Comparison of ENCODE assay signal across 8 mouse cellular contexts in the genomic region with DNA sequence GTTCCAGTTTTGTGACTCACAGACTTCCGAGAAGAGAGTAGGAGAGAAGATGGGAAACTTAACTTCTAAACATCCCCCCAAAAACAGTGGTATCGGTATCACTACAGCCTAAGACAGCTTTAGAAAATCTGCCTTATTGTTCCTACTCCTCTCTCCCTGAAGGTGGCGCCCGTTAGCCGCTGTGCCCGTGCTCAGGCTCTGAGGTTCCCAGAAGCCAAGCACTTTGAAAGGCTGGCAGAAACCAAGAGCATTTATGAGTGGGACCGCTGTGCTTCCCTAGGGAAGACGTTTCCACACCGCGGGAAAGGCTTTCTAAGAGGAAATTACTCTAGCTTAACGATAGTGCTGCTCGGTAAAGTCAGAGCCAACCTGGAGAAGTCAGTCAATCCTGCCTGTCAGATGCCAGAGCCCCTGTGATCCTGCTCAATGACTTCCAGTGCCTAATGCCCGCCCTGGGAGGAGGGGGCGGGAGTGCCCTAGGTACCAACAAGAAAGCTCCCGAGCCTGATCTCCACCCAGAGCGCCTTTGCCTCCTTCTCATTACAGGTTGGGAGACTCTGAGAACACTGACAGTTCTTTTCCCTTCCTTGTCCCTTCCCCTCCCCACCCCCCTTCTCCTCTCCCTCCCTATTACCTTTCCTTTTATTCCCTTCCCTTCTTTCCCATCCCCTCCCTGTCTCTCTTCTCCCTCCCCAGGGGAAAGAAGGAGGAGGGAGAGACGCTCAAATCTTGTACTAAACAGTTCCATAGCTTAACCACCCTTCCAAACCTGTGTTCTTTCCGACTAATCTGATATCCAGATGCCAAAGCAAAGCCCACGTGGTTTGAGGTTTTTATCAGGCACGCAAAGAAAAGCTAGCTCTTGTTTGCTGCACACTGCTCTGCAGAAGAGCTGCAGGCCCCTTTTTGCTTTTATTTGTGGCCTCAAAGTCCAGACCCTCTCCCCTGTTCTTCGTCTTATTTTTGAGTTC.
A peak's percentile ranks its signal among the peaks of the same experiment; 100 is the strongest.
DNase-seq lines count a peak whose midpoint lies in the region; ATAC-seq and TF ChIP-seq lines count a peak whose summit lies in the region.

No protein-coding gene starts in this region.

- peak overlapping the region; percentile 62 for H3K27ac ChIP-seq in forebrain, embryonic 10.5 days
- H3K27ac ChIP-seq in heart, embryonic 12.5 days (ENCODE audit: poor library complexity, severe bottlenecking) = no peak overlapping the region
- no peak overlapping the region for H3K27ac ChIP-seq in kidney, embryonic 15.5 days
- H3K27ac ChIP-seq in limb, embryonic 13.5 days = no peak overlapping the region; the same call in 1 of the 2 replicates

- H3K27me3 ChIP-seq in forebrain, embryonic 10.5 days (ENCODE audit: poor library complexity, severe bottlenecking) = peaks cover 35% of the 10 kb centered on the region
- peaks cover 11% of the 10 kb centered on the region; the same call in 1 of the 2 replicates for H3K27me3 ChIP-seq in heart, embryonic 12.5 days (replicated peaks)
- peaks cover 11% of the 10 kb centered on the region for H3K27me3 ChIP-seq in kidney, embryonic 15.5 days
- H3K27me3 ChIP-seq in limb, embryonic 13.5 days = peaks cover 8% of the 10 kb centered on the region
- no peaks in the 10 kb centered on the region for H3K27me3 ChIP-seq in myocyte (ENCODE audit: control insufficient read depth, insufficient read depth, insufficient read length)

- no peak overlapping the region for H3ac ChIP-seq in myocyte (ENCODE audit: control insufficient read depth, insufficient read length)

- 6% methylated on average over 21 of the region's 21 CpGs for WGBS in forebrain, embryonic 10.5 days
- 6% methylated on average over 21 of the region's 21 CpGs for WGBS in heart, embryonic 12.5 days
- 5% methylated on average over 21 of the region's 21 CpGs for WGBS in kidney, embryonic 15.5 days
- 2% methylated on average over 21 of the region's 21 CpGs for WGBS in limb, embryonic 13.5 days

- peaks cover 11% of the 10 kb centered on the region for H3K4me1 ChIP-seq in forebrain, embryonic 10.5 days
- peaks cover 7% of the 10 kb centered on the region; the same call in 1 of the 2 replicates for H3K4me1 ChIP-seq in heart, embryonic 12.5 days (replicated peaks)
- peaks cover 9% of the 10 kb centered on the region for H3K4me1 ChIP-seq in kidney, embryonic 15.5 days
- peaks cover 10% of the 10 kb centered on the region for H3K4me1 ChIP-seq in limb, embryonic 13.5 days

- peak; percentile 93 for TF ChIP-seq CTCF in brain, embryonic 14.5 days (IDR thresholded peaks at IDR 0.05; ENCODE audit: borderline replicate concordance, extremely low read depth, insufficient read depth, insufficient read length)

- peak overlapping the region; percentile 87 for H3K4me2 ChIP-seq in heart, embryonic 12.5 days
- peak overlapping the region; percentile 74 for H3K4me2 ChIP-seq in kidney, embryonic 15.5 days
- peak overlapping the region; percentile 76 for H3K4me2 ChIP-seq in limb, embryonic 13.5 days (replicated peaks)
- H3K4me2 ChIP-seq in myocyte (ENCODE audit: low read depth) = no peak overlapping the region

- H3K79me2 ChIP-seq in myocyte (ENCODE audit: control insufficient read depth, insufficient read depth) = no peaks in the 10 kb centered on the region

- ATAC-seq in heart, embryonic 12.5 days (ENCODE audit: insufficient number of reproducible peaks, low FRiP score) = peak; percentile 71
- peak; percentile 86 for ATAC-seq in kidney, embryonic 15.5 days (replicated peaks; ENCODE audit: low FRiP score)
- ATAC-seq in limb, embryonic 13.5 days (ENCODE audit: low FRiP score, low read depth) = peak; percentile 93

- no peaks in the 10 kb centered on the region for H3K9me3 ChIP-seq in forebrain, embryonic 10.5 days
- H3K9me3 ChIP-seq in heart, embryonic 12.5 days (replicated peaks) = no peaks in the 10 kb centered on the region
- H3K9me3 ChIP-seq in kidney, embryonic 15.5 days (replicated peaks) = no peaks in the 10 kb centered on the region
- no peaks in the 10 kb centered on the region for H3K9me3 ChIP-seq in limb, embryonic 13.5 days

- DNase-seq in 3134 (ENCODE audit: extremely low read depth, insufficient read length, low spot score) = peak; percentile 13
- DNase-seq in brain, embryonic 14.5 days (ENCODE audit: low read depth) = peak; percentile 95
- DNase-seq in forebrain, embryonic 10.5 days (ENCODE audit: extremely low spot score, low spot score) = peak; percentile 80
- peak; percentile 43 for DNase-seq in testis, postnatal 14 days (ENCODE audit: low spot score)

- peak overlapping the region; percentile 50 for H3K4me3 ChIP-seq in forebrain, embryonic 10.5 days
- peak overlapping the region; percentile 43 for H3K4me3 ChIP-seq in heart, embryonic 12.5 days
- H3K4me3 ChIP-seq in kidney, embryonic 15.5 days (replicated peaks) = peak overlapping the region; percentile 32
- H3K4me3 ChIP-seq in limb, embryonic 13.5 days = peak overlapping the region; percentile 37
- H3K4me3 ChIP-seq in myocyte = no peak overlapping the region

- peak overlapping the region; percentile 50 for H3K9ac ChIP-seq in heart, embryonic 12.5 days
- peak overlapping the region; percentile 26; the same call in 1 of the 2 replicates for H3K9ac ChIP-seq in kidney, embryonic 15.5 days
- H3K9ac ChIP-seq in limb, embryonic 13.5 days = peak overlapping the region; percentile 45; the same call in 1 of the 2 replicates

- no peak for TF ChIP-seq POLR2A in brain, embryonic 14.5 days (IDR thresholded peaks at IDR 0.05; ENCODE audit: borderline replicate concordance, extremely low read depth, insufficient read depth, insufficient read length, poor library complexity, severe bottlenecking)
- TF ChIP-seq POLR2A in myocyte (IDR thresholded peaks at IDR 0.05; ENCODE audit: insufficient read length, low read depth) = no peak

- H3K36me3 ChIP-seq in forebrain, embryonic 10.5 days (replicated peaks) = no peaks in the 10 kb centered on the region
- no peaks in the 10 kb centered on the region for H3K36me3 ChIP-seq in heart, embryonic 12.5 days
- H3K36me3 ChIP-seq in kidney, embryonic 15.5 days = no peaks in the 10 kb centered on the region
- H3K36me3 ChIP-seq in limb, embryonic 13.5 days = no peaks in the 10 kb centered on the region
- H3K36me3 ChIP-seq in myocyte (ENCODE audit: control insufficient read depth, insufficient read depth) = no peaks in the 10 kb centered on the region

TF ChIP-seq in myocyte, 11 proteins besides CTCF, POLR2A, EP300 and RAD21:
- TF ChIP-seq USF1 (IDR thresholded peaks at IDR 0.05; ENCODE audit: low read depth) = peak; percentile 3
- TF ChIP-seq MYOG (IDR thresholded peaks at IDR 0.05; ENCODE audit: control insufficient read depth in 1 of 3, insufficient read depth in 1 of 3, insufficient read length in 2 of 3, low read depth in 2 of 3) = no peak
- TF ChIP-seq SRF (IDR thresholded peaks at IDR 0.05; ENCODE audit: control insufficient read depth, insufficient read length, low read depth) = no peak

Comparison
In these comparisons a context has a peak if more than half of its experiments do, and no peak if none do; other contexts are left out.
1. DNase-seq: peak in every context shown above with its lines; median percentile 95 in brain, embryonic 14.5 days; 80 in forebrain, embryonic 10.5 days; 43 in testis, postnatal 14 days; 13 in 3134.